Mouse (Mus musculus) layer of hippocampus, postnatal 25 days (tissue): Measurements from ENCODE around the gene Fam222b. TPM values are rescaled to one million over a fixed set of nuclear protein-coding genes. Genes with fewer than 3 reads are reported as not detected.

Experiments
- DNase-seq, 2 experiments: peaks; one replicate each; pipeline ENCODE4 v3.0.0; 2022; ENCODE audit warnings: mixed read lengths in 2 of 2, low spot score in 1 of 2; ENCODE audit errors: extremely low spot score in 1 of 2
- total RNA-seq, 2 experiments: library from RNA; stranded (reverse); gene quantifications; 2 replicates each; pipeline ENCODE4 v1.2.3; 2021

The Fam222b gene
- total RNA-seq, 2 experiments from 2014 or later, result 27.6 to 33.4 TPM

DNA sequence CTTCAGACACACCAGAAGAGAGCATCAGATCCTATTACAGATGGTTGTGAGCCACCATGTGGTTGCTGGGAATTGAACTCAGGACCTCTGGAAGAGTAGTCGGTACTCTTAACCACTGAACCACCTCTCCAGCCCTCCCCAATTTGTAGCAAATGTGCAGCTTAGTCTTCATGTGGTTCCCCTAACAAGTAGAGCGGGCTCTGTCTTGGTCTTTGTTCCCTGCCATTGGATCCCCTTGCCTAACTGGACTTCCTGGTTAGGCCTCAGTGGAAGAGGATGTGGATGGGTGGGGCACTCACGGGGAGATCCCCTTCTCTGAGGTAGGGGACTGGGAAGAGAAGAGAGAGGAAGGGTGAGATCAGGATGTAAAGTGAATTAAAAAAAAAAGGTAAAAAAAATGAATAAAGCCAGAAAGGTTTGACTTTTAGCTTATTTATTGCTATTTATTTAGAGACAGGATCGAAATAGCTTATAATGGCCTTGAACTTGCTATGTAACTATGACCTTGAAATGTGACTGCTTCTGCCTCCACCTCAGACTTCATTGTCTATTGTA lies 7.5 kb upstream of the Fam222b start:
- no peak for DNase-seq

DNA sequence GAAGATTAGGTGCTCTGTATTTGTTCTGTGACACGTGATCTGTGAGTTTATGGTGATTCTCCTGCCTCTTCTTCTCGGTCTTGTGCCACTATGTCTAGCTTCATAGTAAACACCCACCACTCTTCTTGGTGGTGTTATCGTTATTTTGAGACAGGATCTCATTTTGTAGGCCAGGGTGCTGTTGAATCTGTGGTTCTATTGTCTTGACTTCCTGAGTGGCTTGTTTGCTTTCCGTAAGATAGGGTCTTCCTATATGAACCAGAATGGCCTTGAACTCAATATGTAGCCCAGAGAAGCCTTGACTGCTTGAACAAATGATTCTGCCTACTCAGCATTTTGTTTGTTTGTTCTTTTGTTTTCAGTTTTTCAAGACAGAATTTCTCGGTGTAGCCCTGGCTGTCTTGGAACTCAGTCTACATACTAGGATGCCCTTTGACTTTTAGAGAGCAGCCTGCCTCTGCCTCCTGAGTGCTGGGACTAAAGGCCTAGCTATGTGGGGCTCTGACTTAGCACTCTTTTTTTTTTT lies 6.6 kb upstream of the Fam222b start:
- DNase-seq, result no peak

DNA sequence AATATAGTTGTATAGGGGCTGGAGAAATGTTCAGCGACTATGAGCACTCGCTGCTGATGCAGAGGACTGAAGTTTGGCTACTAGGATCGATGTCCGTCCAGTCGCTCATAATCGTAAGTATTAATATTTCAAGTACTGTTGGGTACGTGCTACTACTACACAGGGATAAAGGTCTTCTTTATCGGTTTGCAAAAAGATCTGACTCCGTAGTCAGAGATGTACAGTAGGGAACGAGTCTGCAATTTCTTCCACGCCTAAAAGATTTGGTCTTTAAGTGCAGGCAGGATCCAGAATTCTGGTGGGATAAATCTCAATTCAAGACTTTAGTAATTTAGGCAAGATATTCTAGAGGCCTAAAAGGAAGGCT lies 340 bp upstream of the Fam222b start:
- DNase-seq, result no peak

DNA sequence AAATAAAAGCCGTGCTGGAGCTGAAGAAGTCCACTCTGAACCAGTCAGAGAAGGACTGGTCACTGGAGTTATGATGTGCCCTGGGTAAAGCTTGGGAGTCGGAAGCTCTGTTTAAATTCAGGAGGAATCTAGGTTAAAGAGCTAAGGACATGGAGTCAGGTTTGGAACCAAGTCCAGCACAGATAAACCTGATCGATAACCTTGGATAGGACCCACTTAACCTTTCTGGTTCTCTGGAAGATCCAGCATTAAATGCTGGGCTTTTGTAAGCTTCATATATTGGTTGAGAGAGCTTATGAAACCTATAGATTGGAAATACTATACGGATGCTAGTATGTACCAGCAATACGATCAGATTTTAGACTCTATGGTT lies 670 bp downstream of the Fam222b start:
- DNase-seq, result no peak

DNA sequence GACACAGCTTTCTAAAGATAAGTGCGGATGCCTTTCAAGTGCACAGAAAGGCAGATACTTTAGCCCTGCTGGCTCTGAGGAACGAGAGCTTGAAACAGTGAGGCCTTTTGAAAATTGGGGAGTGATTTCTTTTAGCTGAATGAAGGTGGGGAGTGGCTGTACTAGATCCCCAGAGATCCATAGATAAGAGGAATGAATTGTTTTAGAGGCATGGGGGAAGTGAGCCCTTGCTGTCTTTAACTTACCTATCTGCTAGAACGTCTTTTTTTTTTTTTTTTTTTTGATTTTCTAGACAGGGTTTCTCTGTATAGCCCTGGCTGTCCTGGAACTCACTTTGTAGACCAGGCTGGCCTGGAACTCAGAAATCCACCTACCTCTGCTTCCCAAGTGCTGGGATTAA lies 2.6 kb downstream of the Fam222b start:
- DNase-seq, result no peak

DNA sequence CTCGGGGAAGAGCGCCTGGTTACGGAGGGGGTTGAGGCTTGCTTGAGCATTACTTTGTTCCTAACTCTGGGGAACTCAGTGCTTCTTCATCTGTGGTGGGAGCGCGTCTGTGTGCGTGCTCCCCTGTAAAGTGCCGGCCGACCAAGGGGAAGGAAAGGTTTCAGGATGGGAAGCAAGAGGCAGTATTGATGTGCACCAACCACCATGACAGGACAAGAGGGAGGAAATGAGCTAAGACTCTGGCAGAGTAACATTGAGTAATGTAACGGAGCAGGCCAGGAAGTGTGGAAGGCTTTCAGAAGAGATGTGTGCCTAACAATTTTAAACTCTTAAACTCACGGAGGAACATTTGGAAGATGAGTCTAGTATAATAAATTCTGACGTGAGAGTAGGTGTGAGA lies 6.3 kb downstream of the Fam222b start:
- DNase-seq, result no peak

DNA sequence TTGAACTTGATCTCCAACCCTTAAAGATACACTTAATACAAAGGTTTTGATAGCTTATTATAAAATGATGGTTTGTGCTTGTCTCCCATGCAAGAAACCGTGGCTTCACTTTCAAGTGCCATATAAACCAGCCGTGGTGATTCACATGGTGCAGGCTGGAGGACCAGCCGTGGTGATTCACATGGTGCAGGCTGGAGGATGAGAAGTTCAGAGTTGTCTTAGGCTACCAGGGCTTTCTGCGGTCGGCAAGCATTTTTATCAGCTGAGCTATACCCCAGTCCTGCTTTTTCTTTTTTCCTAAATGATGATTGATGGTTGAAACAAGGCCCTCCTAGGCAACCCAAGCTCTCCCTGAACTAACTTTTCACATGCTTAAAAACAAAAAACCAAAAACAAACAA lies 7.7 kb downstream of the Fam222b start:
- no peak for DNase-seq

DNA sequence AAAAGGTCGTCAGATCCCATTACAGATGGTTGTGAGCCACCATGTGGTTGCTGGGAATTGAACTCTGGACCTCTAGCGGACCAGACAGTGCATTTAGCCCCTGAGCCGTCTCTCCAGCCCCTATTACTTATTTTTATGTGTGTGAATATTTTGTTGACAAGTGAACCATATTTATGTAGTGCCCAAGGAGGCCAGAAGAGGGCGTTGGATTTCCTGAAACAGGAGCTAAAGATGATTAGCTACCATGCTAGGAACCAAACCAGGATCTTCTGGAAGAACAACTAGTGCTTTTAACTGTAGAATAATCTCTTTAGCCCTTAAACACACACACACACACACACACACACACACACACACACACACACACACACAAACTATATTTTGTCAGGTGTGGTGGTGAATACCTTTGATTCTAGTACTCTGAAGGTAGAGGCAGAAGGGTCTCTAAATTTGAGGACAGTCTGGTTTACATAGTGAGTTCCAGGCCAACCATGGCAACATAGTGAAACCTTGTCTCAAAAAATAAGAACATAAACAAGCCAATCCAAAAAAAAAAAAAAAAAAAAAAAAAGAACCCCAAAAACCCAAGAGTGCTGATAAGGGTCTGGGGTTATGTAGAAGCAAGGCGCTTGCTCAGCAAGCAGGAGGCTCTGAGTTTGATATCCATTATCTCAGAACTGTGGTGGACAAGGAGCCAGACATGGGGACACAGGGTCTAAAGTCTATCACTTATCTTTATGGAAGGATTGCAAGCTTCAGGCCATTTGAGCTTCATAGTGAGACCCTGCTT lies 8.7 kb downstream of the Fam222b start:
- no peak for DNase-seq

DNA sequence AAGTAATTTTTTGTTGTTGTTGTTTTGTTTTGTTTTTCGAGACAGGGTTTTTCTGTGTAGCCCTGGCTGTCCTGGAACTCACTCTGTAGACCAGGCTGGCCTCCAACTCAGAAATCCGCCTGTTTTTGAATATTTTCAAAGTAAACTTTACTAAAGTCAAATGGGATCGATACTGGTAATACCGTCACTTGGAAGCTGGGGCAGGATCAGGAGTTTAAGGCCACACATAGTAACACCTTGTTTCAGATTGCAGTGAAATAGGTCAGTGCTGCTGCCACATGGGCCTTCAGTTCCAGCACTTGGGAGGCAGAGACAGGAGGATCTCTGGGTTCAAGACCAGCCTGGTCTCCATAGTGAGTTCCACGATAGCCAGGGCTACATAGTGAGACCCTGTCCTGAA lies 10.0 kb downstream of the Fam222b start:
- DNase-seq, result no peak

DNA sequence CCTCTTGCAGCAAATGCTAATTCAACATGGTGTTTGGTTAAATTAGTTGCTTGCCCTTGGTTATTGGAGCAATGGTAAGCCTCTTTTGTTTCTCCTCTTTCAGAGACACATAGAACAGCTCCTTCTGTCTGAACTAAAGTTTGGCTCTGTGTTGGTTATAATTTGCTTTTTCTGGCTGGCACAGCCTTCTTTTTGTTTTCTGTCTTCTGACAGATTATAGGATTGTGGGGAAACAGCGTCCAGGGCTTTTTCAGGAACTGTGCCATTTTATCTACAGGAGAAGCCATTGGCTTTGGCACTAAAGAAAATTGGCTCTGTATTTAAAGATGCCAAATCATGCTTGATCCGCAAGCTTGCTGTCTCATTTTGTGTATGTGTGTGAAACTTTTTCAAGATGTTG lies 19.2 kb downstream of the Fam222b start:
- DNase-seq, result no peak

DNA sequence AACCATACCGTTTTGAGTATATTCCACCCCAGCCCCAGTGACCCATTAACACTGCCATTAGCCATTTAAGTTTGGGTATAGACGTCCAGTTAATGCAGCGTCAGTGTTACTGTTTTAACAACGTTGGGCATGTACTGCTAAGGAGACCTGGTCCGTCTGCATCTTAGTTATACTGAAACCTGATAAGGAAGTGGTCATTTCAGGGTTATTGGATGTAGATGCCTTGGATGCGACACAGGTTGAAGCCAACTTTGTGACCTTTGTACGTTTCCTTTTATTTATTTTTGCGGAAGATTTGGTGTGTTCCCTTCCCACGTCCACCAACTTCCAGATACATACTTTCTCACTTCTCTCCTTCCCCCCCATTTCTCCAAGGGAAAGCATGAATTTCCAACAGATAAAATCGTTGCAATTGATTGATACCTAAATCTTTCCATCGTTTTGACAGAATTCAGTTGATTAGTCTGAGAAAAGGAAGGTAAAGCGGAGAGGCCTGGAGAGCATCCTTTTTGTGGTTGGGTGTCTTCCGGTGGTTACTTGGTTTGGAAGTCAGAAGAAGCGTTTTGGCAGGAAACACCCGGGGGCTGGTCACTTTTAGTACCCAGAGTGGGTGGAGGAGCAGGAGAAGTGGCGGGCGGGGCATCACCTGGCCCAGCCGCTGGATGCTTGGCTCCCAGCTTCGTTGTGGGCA lies 20.4 kb downstream of the Fam222b start:
- no peak for DNase-seq

DNA sequence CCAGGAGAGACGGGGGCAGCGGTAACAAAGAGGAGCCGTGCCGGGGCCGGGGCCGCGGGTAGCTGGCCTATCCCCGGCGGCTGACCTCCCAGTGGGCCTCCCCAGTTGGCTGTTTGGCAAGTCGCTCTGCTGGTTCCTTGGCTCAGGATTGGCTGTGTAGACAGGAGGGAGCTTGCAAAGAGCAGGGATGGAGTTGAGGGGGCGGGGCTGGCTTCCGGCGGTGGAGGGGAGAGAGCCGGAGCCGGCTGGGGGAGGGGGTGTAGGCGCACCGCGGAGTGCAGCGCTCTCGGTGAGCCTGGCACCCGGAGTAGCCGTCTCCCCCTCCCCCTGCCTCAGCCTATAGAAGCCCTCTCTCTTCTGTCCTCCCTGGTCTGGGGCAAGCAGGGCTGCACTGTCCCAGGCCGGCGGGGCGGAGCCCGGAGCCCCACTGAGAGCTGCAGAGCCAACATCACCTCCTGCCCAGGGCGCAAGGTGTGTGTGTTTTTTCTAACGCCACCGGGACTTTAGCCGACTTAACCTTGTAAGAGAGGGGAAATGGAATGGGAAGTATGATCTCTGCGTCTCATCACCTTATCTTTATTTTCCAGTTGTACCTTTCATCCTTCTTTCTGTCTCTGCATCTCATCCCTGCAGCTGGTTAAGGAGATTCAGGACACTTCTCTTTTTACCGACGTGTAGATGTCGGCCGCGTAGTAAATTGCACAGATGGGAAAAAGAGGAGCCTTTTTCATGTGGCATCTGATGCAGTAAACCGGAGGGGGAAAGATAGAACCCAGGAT lies 21.1 kb downstream of the Fam222b start:
- peak; percentile 75 to 80 for DNase-seq

DNA sequence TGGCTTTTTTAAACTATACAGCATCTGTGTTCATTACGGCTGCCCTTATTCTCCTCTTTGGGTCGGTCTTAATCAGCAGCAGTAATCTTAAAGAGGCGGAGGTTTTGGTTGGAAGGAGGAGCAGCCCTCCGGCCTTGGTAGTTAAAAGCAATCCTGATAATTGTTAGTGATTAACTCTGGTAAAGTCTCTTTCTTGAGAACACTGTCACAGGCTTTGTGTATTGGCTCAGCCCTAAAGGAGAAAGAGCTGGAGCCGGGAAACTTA lies 21.6 kb downstream of the Fam222b start:
- DNase-seq, result no peak

DNA sequence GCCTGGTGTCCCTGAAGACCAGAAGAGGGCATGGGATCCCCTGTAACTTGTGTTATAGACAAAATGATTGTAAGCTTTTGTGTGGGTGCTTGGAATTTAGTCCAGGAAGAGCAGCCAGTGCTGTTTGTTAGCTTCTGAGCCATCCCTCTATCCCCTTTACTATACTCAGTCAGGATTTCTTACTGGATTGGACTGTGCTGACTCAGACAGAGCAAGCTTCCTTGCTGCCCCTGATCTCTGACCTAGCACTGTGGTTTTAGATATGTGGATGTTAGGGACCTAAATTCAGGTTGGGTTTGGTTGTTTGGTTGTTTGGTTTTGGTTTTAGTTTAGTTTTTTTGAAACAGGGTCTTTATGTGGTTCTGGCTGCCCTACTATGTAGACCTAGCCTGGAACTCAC lies 24.0 kb downstream of the Fam222b start:
- no peak for DNase-seq

DNA sequence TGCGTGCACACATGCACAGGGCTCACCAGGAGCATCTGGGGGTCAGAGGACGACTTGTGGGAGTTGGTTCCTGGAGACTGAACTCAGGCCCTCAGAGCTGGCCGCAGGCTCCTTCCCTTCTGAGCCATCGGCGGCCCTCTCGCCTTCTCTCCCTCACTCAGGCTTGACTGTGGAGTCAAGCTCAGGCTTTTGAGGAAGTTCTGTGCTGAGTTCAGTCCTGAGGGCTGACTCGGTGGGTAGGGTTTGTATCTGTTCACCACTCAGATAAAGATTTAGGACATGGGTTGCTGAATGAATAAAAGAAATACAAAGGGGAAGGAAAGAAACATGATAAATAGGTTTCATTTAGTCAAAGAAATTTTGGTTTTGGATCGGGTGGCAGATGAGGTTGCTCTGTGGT lies 25.4 kb downstream of the Fam222b start:
- DNase-seq, result no peak

DNA sequence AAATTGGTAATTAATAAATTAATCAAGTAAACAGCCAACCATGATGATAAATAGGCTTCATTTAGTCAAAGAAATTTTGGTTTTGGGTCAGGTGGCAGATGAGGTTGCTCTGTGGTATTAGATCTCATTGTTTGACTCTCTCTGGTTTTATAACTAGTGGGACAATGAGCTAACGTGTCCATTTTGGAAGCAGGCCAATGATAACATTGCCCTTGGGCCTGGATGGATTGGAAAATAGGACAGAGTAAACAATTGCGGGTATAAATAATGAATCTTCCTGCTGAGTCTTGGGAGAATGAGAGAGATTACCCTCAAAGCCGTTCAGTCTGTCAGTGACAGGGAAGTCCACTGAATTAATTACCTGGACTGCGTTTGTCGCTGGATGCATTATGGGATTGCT lies 26.7 kb downstream of the Fam222b start:
- no peak for DNase-seq

DNA sequence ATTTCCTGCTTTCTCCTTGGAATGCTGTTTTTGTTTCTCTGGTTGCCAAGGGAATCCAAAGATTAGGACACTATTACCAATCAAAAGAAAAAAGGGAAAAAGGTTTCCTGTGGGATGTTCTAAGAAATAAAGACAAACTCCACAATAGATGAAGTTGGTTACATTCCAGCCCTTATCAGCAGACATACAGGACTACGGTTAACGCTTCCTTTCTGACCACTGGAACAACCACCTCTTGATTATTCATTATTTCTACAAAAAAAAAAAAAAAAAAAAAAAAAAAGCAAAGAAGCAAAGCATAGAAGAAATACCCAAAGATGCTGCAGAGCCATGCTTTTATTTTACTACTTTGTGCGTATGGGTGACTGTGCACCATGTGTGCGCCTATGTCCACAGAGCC lies 28.4 kb downstream of the Fam222b start:
- no peak for DNase-seq

DNA sequence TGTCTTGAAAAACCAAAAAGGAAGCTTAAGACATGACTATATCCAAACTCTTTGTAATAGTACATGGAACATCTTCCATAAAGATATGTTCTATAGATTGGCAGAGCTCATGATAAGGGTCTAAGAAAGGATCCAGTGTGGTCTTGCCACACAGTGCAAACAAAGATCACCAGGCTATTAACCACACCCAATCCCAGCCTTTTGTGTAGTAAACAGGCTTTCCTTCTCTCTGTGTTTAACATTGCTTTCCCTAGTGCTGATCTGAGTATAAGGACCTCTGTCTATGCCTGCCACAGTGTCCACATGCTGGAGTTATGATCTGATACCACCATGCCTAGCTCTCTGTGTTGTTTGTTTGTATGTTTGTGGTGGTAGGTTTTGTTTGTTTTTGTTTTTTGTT lies 29.3 kb downstream of the Fam222b start:
- DNase-seq, result no peak

DNA sequence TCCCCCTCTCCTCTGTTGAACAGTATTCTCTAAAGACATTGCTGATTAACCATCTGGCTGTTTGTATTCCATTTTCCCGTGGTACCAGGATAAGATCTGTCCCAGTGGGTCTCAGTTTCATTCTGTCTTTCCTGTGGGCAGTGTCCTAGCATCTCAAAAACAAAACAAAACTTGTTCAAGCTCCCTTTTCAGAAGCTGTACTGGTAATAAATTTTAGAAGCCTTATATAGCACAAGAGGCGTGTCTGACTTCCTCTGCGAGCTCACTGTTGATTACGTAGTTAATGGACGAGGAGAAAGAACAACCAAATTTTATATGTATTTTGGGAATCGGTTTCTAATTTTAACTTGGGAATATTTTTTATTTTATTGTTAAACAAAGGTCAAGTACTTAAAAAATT lies 31.2 kb downstream of the Fam222b start:
- no peak for DNase-seq

DNA sequence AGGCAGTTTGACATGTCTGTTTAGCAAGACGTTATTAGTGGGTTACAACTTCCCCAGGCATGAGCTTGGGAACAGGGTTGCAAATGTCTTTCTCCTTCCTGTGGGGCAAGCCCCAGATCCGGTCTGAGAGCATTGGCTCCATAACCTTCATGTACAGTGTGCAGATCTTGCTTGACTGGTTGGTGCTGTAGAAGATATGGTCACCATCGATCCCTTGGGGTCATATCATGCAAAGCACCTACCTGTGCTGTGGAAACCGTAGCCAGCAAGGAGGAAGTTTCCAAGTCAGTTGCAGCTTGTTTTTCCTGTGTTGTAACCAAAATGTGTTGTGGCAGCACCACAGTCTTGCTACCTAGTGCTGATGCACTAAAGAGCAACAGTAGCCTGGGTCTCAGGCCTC lies 32.3 kb downstream of the Fam222b start:
- DNase-seq, result no peak

DNA sequence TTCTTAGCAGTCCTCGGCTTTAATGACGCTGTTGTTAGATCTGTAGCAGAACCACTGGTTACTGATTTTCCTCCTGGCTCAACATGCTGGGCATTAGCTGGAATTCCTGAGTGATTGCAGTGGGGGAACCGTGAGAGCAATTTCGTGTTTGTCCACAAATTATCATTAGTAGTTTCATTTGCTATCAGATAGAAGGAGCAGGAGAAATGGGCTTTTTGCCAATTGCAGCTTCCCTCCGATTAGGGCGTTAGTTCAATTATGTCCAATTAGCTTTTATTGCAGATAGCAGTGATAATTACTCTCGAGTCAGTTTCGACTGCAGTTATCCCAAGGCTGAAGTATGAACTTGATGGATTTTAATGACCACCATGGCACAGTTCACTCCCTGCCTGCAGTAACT lies 35.0 kb downstream of the Fam222b start:
- no peak for DNase-seq
